Mouse (Mus musculus): ENCODE data around the gene Fam228b.

DNA sequence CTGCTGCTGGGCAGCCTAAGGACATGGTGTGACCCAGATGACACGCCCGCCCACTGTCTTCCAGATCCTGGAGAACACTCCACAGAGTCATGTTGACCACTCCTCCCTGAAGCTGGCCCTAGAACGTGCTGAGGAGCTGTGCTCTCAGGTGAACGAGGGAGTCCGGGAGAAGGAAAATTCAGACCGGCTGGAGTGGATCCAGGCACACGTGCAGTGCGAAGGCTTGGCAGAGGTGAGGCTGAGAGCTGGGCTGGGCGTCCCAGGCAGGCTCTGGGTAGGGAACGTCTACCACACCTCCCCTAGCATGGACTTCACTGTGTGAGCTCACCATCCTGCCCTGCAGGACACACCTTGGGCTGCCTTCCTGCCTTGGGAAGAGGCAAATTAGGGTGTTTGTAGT, 62.2 kb downstream of the Fam228b start:
- no peak for TF ChIP-seq POLR2A (IDR thresholded peaks at IDR 0.05; ENCODE audit: borderline replicate concordance, insufficient read depth, low read length)
- TF ChIP-seq CTCF (IDR thresholded peaks at IDR 0.05; ENCODE audit: borderline replicate concordance, insufficient read depth, low read depth, low read length), result no peak

Data from cerebellum, adult 2 months (tissue).